Mouse (Mus musculus) thymus, postnatal 10 days (tissue): ENCODE data around the gene Afdn.
"Not testable (repeated sequence)": the region's sequence is repeated elsewhere in the genome, so short reads cannot be mapped to it uniquely, and the experiment has no call there.

Source experiments
- DNase-seq, 2 experiments: peaks; one replicate each; pipeline ENCODE4 v3.0.0; 2021; ENCODE audit warnings: low spot score in 2 of 2

Gene Afdn

GRCm38 (mm10) chr17:13777676-13778075 is 17.3 kb downstream of the Afdn start:
- no peak for DNase-seq

- no peak for DNase-seq
Measured at GRCm38 (mm10) chr17:13778865-13779264, 18.5 kb downstream of the Afdn start.

GRCm38 (mm10) chr17:13781948-13782347 is 21.6 kb downstream of the Afdn start:
- no peak for DNase-seq

- DNase-seq, result no peak
Measured at GRCm38 (mm10) chr17:13783469-13783868, 23.1 kb downstream of the Afdn start.

- not testable (repeated sequence) for DNase-seq
Measured at GRCm38 (mm10) chr17:13790033-13790432, 29.7 kb downstream of the Afdn start.

- DNase-seq, result no peak
Measured at GRCm38 (mm10) chr17:13797691-13798090, 37.4 kb downstream of the Afdn start.

GRCm38 (mm10) chr17:13802836-13803408 is 42.6 kb downstream of the Afdn start:
- no peak for DNase-seq

GRCm38 (mm10) chr17:13806016-13806415 is 45.7 kb downstream of the Afdn start:
- no peak for DNase-seq

- no peak for DNase-seq
Measured at GRCm38 (mm10) chr17:13817789-13818188, 57.5 kb downstream of the Afdn start.

- DNase-seq, result no peak
Measured at GRCm38 (mm10) chr17:13819342-13819741, 59.0 kb downstream of the Afdn start.

- no peak for DNase-seq
Measured at GRCm38 (mm10) chr17:13820676-13821075, 60.3 kb downstream of the Afdn start.

- DNase-seq, result no peak
Measured at GRCm38 (mm10) chr17:13825421-13825820, 65.1 kb downstream of the Afdn start.

- no peak for DNase-seq
Measured at GRCm38 (mm10) chr17:13830234-13830633, 69.9 kb downstream of the Afdn start.

- DNase-seq, result no peak
Measured at GRCm38 (mm10) chr17:13830636-13831341, 70.5 kb downstream of the Afdn start.

- DNase-seq, result peak in 1 of 2 experiments; percentile 20
Measured at GRCm38 (mm10) chr17:13835876-13836275, 75.5 kb downstream of the Afdn start.

GRCm38 (mm10) chr17:13850175-13850574 is 89.8 kb downstream of the Afdn start:
- no peak for DNase-seq

- not testable (repeated sequence) for DNase-seq
Measured at GRCm38 (mm10) chr17:13853883-13854282, 93.5 kb downstream of the Afdn start.

- DNase-seq, result no peak
Measured at GRCm38 (mm10) chr17:13855396-13855795, 95.1 kb downstream of the Afdn start.

GRCm38 (mm10) chr17:13856429-13857090 is 96.2 kb downstream of the Afdn start:
- DNase-seq, result no peak

GRCm38 (mm10) chr17:13865340-13865739 is 105.0 kb downstream of the Afdn start:
- DNase-seq, result no peak

- DNase-seq, result no peak
Measured at GRCm38 (mm10) chr17:13866951-13867351, 106.6 kb downstream of the Afdn start.

GRCm38 (mm10) chr17:13867475-13867874 is 107.1 kb downstream of the Afdn start:
- DNase-seq, result no peak

- DNase-seq, result no peak
Measured at GRCm38 (mm10) chr17:13870236-13870635, 109.9 kb downstream of the Afdn start.
